Mouse (Mus musculus) liver, adult 2 months (tissue): ENCODE measurements around the gene Cntnap1.

Source experiments
- CTCF ChIP-seq: fragments of 200-500 bp; IDR thresholded peaks from 2 replicates; pipeline ENCODE4 v1.5.1; 2011; ENCODE audit warnings: low read depth, low read length, control low read depth
- POLR2A ChIP-seq: fragments of 200-500 bp; IDR thresholded peaks from 2 replicates; pipeline ENCODE4 v1.6.1; 2011; ENCODE audit warnings: low read length, control low read depth; ENCODE audit not compliant: insufficient read depth; ENCODE audit errors: extremely low read depth

DNA sequence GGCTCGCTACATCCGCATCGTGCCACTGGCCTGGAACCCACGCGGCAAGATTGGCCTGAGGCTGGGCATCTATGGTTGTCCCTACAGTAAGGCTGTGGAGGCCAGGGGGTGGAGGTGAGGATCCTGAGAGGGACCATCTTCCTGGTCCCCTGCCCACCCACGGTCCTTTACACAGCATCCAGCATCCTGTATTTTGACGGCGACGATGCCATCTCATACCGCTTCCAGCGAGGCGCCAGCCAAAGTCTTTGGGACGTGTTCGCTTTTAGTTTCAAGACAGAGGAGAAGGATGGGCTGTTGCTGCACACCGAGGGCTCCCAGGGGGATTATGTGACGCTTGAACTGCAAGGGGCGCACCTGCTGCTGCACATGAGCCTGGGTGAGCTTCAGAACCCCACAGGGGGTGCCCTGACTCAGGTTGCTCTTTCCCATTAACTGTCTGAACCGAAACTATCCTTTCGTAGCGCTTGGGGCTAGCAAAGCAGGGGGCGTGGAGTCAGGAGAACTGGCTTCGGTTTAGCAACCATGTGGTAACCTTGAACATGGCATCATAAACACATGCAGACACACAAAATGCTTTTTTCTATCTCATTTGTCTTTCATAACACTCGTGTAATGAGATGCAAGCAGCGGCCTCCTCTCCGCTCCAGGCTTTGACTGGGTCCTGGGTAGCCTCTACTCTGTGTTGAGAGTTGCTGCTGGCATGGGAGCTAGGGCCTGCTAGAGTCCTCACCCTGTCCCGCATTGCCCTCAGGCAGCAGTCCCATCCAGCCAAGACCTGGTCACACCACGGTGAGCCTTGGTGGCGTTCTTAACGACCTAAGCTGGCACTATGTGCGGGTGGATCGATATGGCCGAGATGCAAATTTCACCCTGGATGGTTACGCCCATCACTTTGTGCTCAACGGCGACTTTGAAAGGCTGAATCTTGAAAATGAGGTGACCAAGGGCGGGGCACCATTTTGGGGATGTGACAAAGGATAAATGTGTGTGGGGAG is 8.0 kb downstream of the Cntnap1 start:
- TF ChIP-seq CTCF (no peak), POLR2A (no peak)
